In genomic region chr8:107449130-107449529, GRCm38 (mm10) we compare ENCODE assay signal across 14 mouse cellular contexts. TPM values are rescaled to one million over a fixed set of nuclear protein-coding genes. Genes with fewer than 3 reads are reported as not detected.
DNase-seq lines count a peak whose midpoint lies in the region; ATAC-seq and TF ChIP-seq lines count a peak whose summit lies in the region.
"Had no signal": no experiment of that assay in that cellular context is flagged by ENCODE, and none has a peak within 500 bp of the region (broad histone marks: within the 10 kb centered on the region; RNA-seq: fewer than 3 reads in every experiment).

No protein-coding gene starts in this region.

- peaks cover 22% of the 10 kb centered on the region for H3K4me1 ChIP-seq in hindbrain, embryonic 10.5 days (replicated peaks)
- H3K4me1 ChIP-seq in hindbrain, embryonic 16.5 days (ENCODE audit: control insufficient read depth, insufficient read depth, low read depth, low read length): no peaks in the 10 kb centered on the region; the same call in 1 of the 2 replicates
- peaks cover 6 to 12% of the 10 kb centered on the region in 2 experiments for H3K4me1 ChIP-seq in ES-E14 (ENCODE audit: control insufficient read depth in 2 of 2, insufficient read depth in 2 of 2, low read length in 2 of 2, poor library complexity in 1 of 2)
- H3K4me1 ChIP-seq in liver, embryonic 15.5 days (replicated peaks): peaks cover 36% of the 10 kb centered on the region

- H3K9me3 ChIP-seq in hindbrain, embryonic 10.5 days: no peaks in the 10 kb centered on the region
- H3K9me3 ChIP-seq in hindbrain, embryonic 16.5 days (ENCODE audit: control insufficient read depth, low read length): no peaks in the 10 kb centered on the region
- no peaks in the 10 kb centered on the region for H3K9me3 ChIP-seq in ES-E14 (ENCODE audit: control insufficient read depth, insufficient read depth, low read depth, low read length)
- H3K9me3 ChIP-seq in liver, embryonic 15.5 days (replicated peaks): no peaks in the 10 kb centered on the region
- H3K9me3 ChIP-seq: stomach, embryonic 15.5 days had no signal

- no peak for DNase-seq in hindbrain, embryonic 10.5 days (ENCODE audit: low spot score)
- DNase-seq in ES-E14 (ENCODE audit: low read depth, low spot score): peak; percentile 66
- peak; percentile 68 to 80 for DNase-seq in kidney, adult 8-10 months
- DNase-seq in gastrocnemius, postnatal 36 days: no peak
- DNase-seq in cerebellum, postnatal 36 days: no peak
- DNase-seq in adrenal gland, adult 2 months: no peak
- DNase-seq: adrenal gland, postnatal 14 days; heart, postnatal 10 days; midbrain, embryonic 14.5 days; thymus, postnatal 4 days had no signal

- intact Hi-C loops in gastrocnemius, postnatal 36 days (cut with DNase I): no loop called here

- no peaks in the 10 kb centered on the region for H3K27me3 ChIP-seq in hindbrain, embryonic 10.5 days (ENCODE audit: insufficient read depth, poor library complexity, severe bottlenecking)
- no peaks in the 10 kb centered on the region for H3K27me3 ChIP-seq in hindbrain, embryonic 16.5 days (replicated peaks; ENCODE audit: control insufficient read depth, insufficient read depth, low read length)
- H3K27me3 ChIP-seq in liver, embryonic 15.5 days: no peaks in the 10 kb centered on the region
- H3K27me3 ChIP-seq: Patski; stomach, embryonic 15.5 days had no signal

- H3K4me2 ChIP-seq in hindbrain, embryonic 16.5 days (ENCODE audit: low read length): no peak overlapping the region
- H3K4me2 ChIP-seq in liver, embryonic 15.5 days: peak overlapping the region; percentile 34
- H3K4me2 ChIP-seq: stomach, embryonic 15.5 days had no signal

- H3K27ac ChIP-seq in hindbrain, embryonic 10.5 days: peak overlapping the region; percentile 62
- no peak overlapping the region for H3K27ac ChIP-seq in hindbrain, embryonic 16.5 days (ENCODE audit: low read depth, low read length)
- H3K27ac ChIP-seq in ES-E14 (ENCODE audit: insufficient read depth, low read depth, low read length, poor library complexity, severe bottlenecking): peak overlapping the region; percentile 81; the same call in 1 of the 2 replicates
- 0 out of 2 replicates have a peak overlapping the region, but pooled peaks have one; percentile 30 for H3K27ac ChIP-seq in liver, embryonic 15.5 days (replicated peaks)
- H3K27ac ChIP-seq: stomach, embryonic 15.5 days had no signal

- in situ Hi-C loops in ES-E14 (cut with MboI; ENCODE audit: low sequenced_read_pairs in 2 of 2, unreplicated experiment in 2 of 2): loop anchor here in 1 of 2 experiments (10.0 kb wide), 1 partner anchor 126 kb away; no protein-coding TSS in a partner anchor

- H3K36me3 ChIP-seq in hindbrain, embryonic 10.5 days: peaks cover 19% of the 10 kb centered on the region
- peaks cover 3% of the 10 kb centered on the region for H3K36me3 ChIP-seq in hindbrain, embryonic 16.5 days (ENCODE audit: control insufficient read depth, insufficient read depth, low read length)
- H3K36me3 ChIP-seq in ES-E14 (ENCODE audit: control insufficient read depth, insufficient read depth, low read length, poor library complexity, severe bottlenecking): peaks cover 5% of the 10 kb centered on the region; the same call in 1 of the 2 replicates
- peaks cover 17% of the 10 kb centered on the region for H3K36me3 ChIP-seq in liver, embryonic 15.5 days (replicated peaks)

- H3K4me3 ChIP-seq in hindbrain, embryonic 10.5 days: no peak overlapping the region
- no peak overlapping the region for H3K4me3 ChIP-seq in hindbrain, embryonic 16.5 days (ENCODE audit: low read length)
- H3K4me3 ChIP-seq in ES-E14 (ENCODE audit: insufficient read depth in 1 of 2, low read depth in 1 of 2, low read length in 2 of 2, poor library complexity in 1 of 2, severe bottlenecking in 1 of 2): peak overlapping the region in 1 of 2 experiments; percentile 23; a peak in 1 of 4 replicates
- H3K4me3 ChIP-seq in liver, embryonic 15.5 days (replicated peaks): no peak overlapping the region
- H3K4me3 ChIP-seq: stomach, embryonic 15.5 days had no signal

- no peak overlapping the region; the same call in 1 of the 2 replicates for H3K9ac ChIP-seq in hindbrain, embryonic 16.5 days (ENCODE audit: low read depth, low read length)
- no peak overlapping the region for H3K9ac ChIP-seq in ES-E14 (ENCODE audit: insufficient read depth, low read depth, low read length, poor library complexity, severe bottlenecking)
- no peak overlapping the region for H3K9ac ChIP-seq in liver, embryonic 15.5 days
- H3K9ac ChIP-seq: stomach, embryonic 15.5 days had no signal

- no peak for ATAC-seq in hindbrain, embryonic 16.5 days
- ATAC-seq in liver, embryonic 15.5 days (ENCODE audit: insufficient read depth): no peak
- ATAC-seq: Patski had no signal

- 28% methylated on average over 8 of the region's 8 CpGs for WGBS in hindbrain, embryonic 10.5 days
- 31% methylated on average over 8 of the region's 8 CpGs for WGBS in hindbrain, embryonic 16.5 days
- 54% methylated on average over 8 of the region's 8 CpGs for WGBS in liver, embryonic 15.5 days (ENCODE audit: insufficient replicate concordance)

TF ChIP-seq in ES-E14, 5 proteins besides CTCF, POLR2A, EP300 and RAD21:
- no peak for TF ChIP-seq HCFC1 (IDR thresholded peaks at IDR 0.05; ENCODE audit: borderline replicate concordance, insufficient read depth, low read length)
- TF ChIP-seq ZNF384 (IDR thresholded peaks at IDR 0.05; ENCODE audit: low read depth, low read length): no peak
- no peak for TF ChIP-seq MAFK (IDR thresholded peaks at IDR 0.05; ENCODE audit: insufficient read depth, low read depth, low read length)
- no peak for TF ChIP-seq ZC3H11A (IDR thresholded peaks at IDR 0.05; ENCODE audit: borderline replicate concordance, low read depth, low read length)
- no peak for TF ChIP-seq CHD2 (IDR thresholded peaks at IDR 0.05; ENCODE audit: low read depth, low read length)

RNA-seq across cellular contexts. Expression of gene Wwp2, which starts 13.0 kb away (rescaled TPM):
- 61.7 and 64.6 TPM in 2 replicates for polyA plus RNA-seq in hindbrain, embryonic 10.5 days (2016; fragmentation: Nextera tagmentation; extraction: Ambion mirVana)
- 32.6 and 39.5 TPM in 2 replicates for polyA plus RNA-seq in hindbrain, embryonic 16.5 days (2015; fragmentation: Nextera tagmentation; extraction: Ambion mirVana)
- total RNA-seq in ES-E14 (2012; rRNA removed): 49.2 and 51.8 TPM in 2 replicates
- 29.7 and 32.3 TPM in 2 replicates for polyA plus RNA-seq in liver, embryonic 15.5 days (2015; fragmentation: Nextera tagmentation; extraction: Ambion mirVana)
- 10 to 100 TPM; 13.1 to 17.1 TPM for total RNA-seq in gastrocnemius, postnatal 36 days (2021)
- 10 to 100 TPM; 30.8 to 34.5 TPM for total RNA-seq in adrenal gland, adult 2 months (2021)
- 20.3 and 22.2 TPM in 2 replicates for polyA plus RNA-seq in adrenal gland, adult 2 months (2012; rRNA removed)

RNA-seq across cellular contexts. Expression of gene Nob1, which starts 24.3 kb away (rescaled TPM):
- polyA plus RNA-seq in hindbrain, embryonic 10.5 days (2016; fragmentation: Nextera tagmentation; extraction: Ambion mirVana): 91.8 and 92.7 TPM in 2 replicates
- polyA plus RNA-seq in hindbrain, embryonic 16.5 days (2015; fragmentation: Nextera tagmentation; extraction: Ambion mirVana): 64.2 and 65.2 TPM in 2 replicates
- 81.8 and 85.5 TPM in 2 replicates for total RNA-seq in ES-E14 (2012; rRNA removed)
- polyA plus RNA-seq in liver, embryonic 15.5 days (2015; fragmentation: Nextera tagmentation; extraction: Ambion mirVana): 26.0 and 27.1 TPM in 2 replicates
- 10 to 100 TPM; 17.6 to 22.5 TPM for total RNA-seq in gastrocnemius, postnatal 36 days (2021)
- total RNA-seq in adrenal gland, adult 2 months (2021): 10 to 100 TPM; 26.0 to 38.4 TPM
- 19.7 and 20.3 TPM in 2 replicates for polyA plus RNA-seq in adrenal gland, adult 2 months (2012; rRNA removed)

RNA-seq across cellular contexts. Expression of gene Nqo1, which starts 46.1 kb away (rescaled TPM):
- polyA plus RNA-seq in hindbrain, embryonic 10.5 days (2016; fragmentation: Nextera tagmentation; extraction: Ambion mirVana): 4.5 and 5.5 TPM in 2 replicates
- 13.3 and 15.1 TPM in 2 replicates for polyA plus RNA-seq in hindbrain, embryonic 16.5 days (2015; fragmentation: Nextera tagmentation; extraction: Ambion mirVana)
- total RNA-seq in ES-E14 (2012; rRNA removed): 9.4 and 12.7 TPM in 2 replicates
- 14.0 and 15.0 TPM in 2 replicates for polyA plus RNA-seq in liver, embryonic 15.5 days (2015; fragmentation: Nextera tagmentation; extraction: Ambion mirVana)
- total RNA-seq in gastrocnemius, postnatal 36 days (2021): 10 to 100 TPM; 14.7 to 17.2 TPM
- 1 to 10 TPM; 5.4 to 5.6 TPM for total RNA-seq in adrenal gland, adult 2 months (2021)
- 1.5 and 1.6 TPM in 2 replicates for polyA plus RNA-seq in adrenal gland, adult 2 months (2012; rRNA removed)

Comparison
In these comparisons a context has a peak if more than half of its experiments do, and no peak if none do; other contexts are left out.
1. DNase-seq: peak in ES-E14 (single experiment) and kidney, adult 8-10 months (2 of 2); none in hindbrain, embryonic 10.5 days (single experiment), gastrocnemius, postnatal 36 days (0 of 2), cerebellum, postnatal 36 days (0 of 2) and adrenal gland, adult 2 months (single experiment).